Mouse (Mus musculus) hematopoietic stem cell, adult 5-6 weeks (primary cell): ENCODE results near the gene Gm26661. TPM values are rescaled to one million over a fixed set of nuclear protein-coding genes. Genes with fewer than 3 reads are reported as not detected.
A peak's percentile ranks its signal among the peaks of the same experiment; 100 is the strongest.

Experiments used
- ATAC-seq, 2 experiments: fragments of 125-278 bp in 1 of 2; replicated peaks in 1 of 2; 2 replicates each; pipeline ENCODE4 v1.8.0; 2016 to 2017; ENCODE audit warnings: inconsistent platforms in 2 of 2, mild to moderate bottlenecking in 2 of 2, moderate number of reproducible peaks in 2 of 2, low read depth in 1 of 2, moderate TSS enrichment in 1 of 2; ENCODE audit not compliant: low FRiP score in 2 of 2, poor library complexity in 2 of 2, severe bottlenecking in 2 of 2, insufficient read depth in 1 of 2, low TSS enrichment in 1 of 2
- total RNA-seq: library from RNA; stranded (forward); fragments of 172-1452, 232-1000 nt; gene quantifications from 2 replicates; pipeline ENCODE4 v1.2.3, GENCODE M21; 2017

Gene Gm26661
- not detected in 2 replicates for total RNA-seq

DNA sequence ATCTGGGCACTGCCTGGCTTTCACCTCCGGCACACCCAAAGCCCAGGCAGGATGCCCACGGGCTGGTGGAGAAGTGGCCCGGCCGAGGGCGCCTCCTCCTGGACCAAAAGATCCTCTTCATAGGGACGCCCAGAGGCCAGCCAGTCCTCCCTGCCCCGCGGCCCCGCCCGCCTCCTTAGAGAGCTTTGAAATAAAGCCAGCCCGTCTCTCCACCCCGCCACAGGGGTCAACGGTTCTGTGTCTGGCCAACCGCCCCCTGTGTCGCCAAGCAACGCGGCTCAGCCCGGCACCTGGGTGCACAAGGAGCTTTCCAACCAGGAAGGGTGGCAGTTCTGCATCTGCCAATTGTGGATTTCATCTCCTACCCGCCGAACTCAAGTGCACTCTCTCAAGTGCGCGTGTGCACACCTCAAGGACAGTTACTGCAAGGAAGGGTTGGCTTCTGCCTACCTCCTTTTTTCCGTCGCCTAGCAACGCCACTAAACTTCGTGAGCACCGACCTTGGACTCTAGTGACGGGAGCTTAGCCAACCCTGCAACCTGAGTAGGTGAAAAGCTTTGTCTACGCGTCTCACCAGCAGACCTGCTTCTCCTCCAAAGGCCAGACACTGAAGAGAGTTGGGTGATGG, at the start of gene Gm26661:
Gm26661 (plus strand) TSS at position 56 of the 628 bp plus-strand sequence.
- ATAC-seq: peak; percentile 81 to 93

DNA sequence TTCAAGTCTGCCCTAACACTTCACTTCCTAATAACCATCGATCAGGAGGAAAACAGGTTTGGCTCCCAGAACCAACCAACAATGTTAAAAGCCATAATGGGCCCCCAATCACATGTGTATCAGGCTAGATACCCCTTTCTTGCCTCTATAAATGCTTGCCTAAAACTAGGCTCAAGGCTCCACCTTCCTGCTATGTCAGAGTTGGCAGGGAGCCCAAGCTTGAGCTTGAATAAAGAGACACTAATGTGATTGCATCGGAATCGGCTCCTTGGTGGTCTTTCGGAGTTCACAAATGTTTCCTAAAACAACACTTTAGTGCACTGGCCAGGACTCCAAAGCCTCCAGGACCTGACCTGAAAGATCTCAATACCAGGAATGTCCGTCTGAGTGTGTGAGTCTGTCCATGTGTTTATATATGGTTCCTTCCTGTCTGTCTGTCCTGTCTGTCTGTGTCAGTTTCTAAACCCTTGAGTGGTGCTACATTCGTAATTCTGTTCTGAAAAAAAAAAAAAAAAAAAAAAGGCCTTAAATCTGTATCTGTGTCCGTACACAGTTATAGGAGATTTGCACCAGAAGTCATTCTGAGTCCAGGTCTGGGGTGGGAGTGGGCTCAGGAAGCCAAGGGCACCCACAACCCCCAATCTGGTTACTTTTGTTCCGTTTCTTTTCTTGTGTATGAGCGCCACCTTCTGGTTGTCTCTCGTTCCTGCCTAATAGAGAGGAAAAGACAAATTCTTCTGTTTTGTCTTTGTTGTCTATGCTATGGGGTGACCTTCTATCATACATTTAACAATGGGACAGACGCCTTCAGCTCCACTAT, 42.2 kb upstream of the Gm26661 start:
- ATAC-seq: peak; percentile 58 to 69; a peak in 3 of 4 replicates

DNA sequence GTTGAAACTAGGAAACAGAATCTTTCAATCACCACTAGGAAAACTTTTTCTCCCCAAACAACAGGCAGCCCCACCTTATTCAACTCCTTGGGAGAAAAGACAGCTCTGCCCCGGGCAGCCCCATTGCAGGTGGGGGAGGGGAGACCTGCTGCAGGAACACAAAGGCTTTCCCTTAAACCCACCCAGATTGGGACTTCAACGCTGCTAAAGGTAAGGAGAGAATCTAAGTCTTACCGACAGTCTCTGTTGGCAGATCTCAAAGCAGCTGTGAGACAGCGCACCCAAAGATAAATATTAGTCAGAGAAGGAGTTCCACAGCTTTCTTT, 41.7 kb upstream of the Gm26661 start:
- ATAC-seq: no peak; a peak in 1 of 4 replicates

DNA sequence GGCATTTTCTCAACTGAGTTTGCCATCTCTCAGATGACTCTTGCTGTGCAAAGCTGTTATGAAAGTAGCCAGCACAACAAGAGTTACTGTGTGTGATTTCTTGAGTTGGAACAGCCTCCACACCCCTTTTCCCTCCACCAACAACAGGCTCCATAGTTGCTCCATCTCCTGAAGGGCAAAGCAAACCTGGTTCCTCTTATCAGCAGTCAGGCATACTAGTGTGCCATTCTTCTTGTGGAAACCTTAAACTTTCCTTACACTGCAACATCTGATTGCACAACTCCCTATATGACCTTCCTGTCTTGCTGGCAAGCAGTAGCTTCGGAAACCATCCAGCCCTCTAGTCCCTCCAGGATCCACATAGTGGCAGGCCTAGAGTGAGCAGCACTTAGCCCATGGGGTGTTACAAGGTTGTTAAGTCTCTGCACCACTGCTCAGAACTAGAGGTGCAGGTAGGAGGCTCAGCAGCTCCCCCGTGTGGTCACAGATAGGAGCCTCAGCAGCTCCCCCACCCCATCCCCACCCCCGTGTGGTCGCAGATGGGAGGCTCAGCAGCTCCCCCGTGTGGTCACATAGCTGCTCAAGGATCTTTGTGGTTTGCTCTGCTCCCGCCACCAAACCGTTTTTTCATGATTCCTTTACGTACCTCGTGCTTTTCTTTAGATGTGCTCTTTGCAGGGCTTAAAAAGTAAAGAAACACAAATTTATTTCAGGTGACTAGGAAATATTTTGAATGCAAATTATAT, 25.6 kb upstream of the Gm26661 start:
- ATAC-seq: peak; percentile 86 to 98

DNA sequence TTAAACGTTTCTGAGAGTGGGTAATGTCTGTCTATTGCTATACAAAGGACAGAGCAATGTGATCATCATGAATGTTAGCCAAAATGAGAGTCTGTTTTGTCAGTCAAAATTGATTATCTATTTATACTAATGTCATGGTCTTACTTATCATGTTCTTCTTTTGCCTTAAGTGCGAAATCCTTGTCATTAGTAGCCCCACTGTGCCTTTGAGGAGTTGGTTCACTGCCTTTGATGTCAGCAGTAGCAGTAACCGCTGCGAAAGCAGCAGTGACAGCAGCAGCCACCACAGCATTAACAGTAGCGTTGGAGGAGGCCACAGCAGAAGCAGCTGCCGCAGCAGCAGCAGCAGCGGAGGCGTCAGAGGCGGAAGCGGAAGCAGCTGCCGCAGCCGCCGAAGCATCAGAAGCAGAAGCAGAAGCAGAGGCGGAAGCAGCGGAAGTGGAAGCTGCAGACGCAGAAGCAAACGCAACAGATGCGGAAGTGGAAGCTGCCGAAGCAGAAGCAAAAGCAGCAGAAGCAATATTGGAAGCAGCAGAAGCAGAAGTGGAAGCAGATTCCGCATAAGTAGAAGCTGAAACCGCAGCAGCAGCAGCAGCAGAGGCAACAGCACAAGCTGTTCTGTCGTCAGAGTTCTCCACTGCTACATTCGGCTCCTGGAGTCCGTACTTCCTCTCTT, 17.5 kb upstream of the Gm26661 start:
- ATAC-seq: peak; percentile 95 to 98

DNA sequence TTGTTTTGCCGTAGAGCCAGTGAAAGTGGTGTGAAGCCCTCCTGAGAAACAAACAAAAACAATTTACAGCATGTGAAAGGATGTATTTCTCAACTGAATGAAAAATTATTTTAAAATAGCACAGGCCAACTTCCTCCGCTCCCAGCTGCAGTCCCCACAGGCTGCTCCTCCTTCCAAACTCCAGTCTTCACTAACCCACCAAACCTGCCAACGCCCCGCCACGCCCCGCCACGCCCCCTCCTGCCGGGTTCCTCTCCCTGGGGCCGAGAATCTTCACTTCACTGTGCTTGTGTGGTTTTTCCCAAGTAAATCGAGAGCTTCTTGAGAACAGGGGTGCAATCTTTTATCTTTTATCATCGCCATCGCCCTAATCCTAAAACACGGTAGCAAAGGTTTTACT, 5.3 kb upstream of the Gm26661 start:
- no peak for ATAC-seq

DNA sequence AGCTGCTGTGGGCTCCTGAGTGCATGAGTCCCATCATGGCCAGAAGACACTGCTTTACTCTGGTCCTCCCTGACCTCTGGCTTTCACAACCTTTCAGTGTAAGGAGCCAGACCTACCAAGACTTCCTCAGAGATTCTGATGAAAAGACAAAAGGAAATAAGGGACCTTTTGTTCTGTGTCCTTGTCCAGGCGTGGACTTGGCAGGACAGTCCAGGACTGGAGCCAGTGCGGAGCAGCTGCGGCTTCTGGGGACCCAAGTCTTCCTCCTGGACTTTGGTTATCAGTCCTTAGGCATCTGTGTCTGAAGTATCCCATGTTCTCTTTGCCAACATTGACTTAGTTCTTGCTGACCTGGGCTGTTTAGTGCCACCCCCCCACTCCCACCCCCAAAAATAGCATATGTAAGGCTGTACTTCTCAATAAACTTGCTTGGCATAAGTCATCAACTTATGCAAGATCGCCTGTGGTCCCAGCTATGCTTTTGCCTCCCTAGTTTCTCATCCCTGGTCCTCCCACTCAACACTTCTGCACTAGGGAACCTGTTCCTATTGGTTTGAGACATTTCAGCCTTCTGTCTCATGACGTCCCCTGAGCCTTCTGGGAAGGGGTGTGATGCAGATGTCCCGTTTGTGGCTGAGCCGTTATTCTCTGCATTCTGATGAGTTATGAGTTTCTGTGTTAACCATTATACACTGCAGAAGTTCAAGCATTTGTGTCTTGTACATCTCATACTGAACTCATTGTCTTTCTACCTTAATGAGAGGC, 1.9 kb upstream of the Gm26661 start:
- ATAC-seq: no peak

DNA sequence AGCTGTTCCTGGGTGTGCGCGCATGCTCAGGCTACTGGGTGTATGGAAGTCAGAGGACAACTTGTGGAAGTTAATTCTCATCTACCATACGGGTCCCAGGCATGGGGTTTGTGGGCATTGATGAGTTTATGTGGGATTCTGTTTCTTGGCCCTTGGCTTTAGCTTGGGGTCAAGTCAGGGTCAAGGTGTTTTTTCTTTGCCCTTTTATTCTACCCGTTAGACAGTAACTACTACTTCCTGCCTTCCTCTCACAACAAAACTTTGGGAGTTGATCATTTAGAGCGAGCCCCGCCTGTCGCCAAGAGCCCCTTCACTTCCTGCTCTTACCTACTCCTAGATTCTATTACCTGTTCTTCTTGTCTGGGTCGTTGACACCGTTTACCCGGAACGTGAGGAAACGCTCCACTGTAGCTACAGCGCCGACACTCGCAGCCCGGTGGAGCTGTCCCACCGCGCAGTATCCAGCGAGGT, 291 bp upstream of the Gm26661 start:
- no peak for ATAC-seq

DNA sequence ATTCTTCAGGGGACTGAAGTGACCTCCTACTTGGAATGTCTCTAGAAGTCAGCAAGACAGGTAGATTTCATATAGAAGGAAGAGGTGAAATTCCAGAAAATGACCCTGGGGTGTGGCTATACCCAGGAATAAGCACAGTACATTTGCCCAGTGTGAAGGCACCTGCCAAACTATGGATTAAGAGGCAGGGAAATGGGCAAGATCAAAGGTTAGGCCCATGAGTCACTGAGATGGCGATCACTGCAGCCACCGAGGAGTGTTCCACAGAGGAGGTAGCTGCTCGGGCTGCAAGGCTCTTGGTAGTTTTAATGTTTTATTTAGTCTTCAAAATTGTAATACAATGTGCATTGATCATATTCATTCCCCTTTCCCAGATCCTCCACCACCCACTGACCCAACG, 4.6 kb downstream of the Gm26661 start:
- ATAC-seq: no peak

DNA sequence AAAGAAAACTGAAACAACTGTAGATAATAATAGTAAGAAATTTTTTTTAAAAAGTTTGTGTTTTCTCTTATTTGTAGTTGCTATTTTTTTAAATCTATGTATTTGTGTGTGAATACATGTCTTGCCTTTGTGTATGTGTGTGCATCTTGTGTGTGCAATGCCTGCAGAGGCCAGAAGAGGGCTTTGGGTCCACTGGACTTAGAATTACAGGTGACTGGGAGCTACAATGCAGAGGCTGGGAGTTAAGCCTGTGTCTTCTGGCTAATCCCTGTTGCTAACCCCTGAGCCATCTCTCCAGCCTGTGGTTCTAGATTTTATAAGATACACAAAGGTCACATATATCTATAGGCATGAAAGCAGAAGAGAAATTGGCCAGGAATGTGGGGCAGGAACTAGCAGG, 9.2 kb downstream of the Gm26661 start:
- ATAC-seq: no peak

DNA sequence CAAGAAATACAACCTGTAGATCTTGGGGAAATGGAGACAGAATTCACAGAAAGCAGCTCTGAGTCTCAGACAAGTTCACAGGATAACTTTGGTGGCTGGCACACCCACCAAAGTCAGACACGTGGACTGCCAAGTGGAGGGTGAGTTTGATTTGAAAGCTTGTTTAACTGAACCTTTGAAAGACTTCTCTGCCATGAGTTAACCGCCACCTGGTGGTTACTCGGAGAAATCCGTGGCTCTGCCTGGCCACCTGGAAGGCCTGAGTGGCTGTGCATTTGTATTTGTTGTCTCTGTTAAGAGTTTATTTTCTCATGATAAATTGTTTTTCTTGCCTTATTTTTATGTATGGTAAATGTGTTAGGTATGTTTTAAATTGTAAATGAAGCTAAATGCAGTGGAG, 10.4 kb downstream of the Gm26661 start:
- ATAC-seq: peak; percentile 46 to 51; a peak in 1 of 4 replicates

DNA sequence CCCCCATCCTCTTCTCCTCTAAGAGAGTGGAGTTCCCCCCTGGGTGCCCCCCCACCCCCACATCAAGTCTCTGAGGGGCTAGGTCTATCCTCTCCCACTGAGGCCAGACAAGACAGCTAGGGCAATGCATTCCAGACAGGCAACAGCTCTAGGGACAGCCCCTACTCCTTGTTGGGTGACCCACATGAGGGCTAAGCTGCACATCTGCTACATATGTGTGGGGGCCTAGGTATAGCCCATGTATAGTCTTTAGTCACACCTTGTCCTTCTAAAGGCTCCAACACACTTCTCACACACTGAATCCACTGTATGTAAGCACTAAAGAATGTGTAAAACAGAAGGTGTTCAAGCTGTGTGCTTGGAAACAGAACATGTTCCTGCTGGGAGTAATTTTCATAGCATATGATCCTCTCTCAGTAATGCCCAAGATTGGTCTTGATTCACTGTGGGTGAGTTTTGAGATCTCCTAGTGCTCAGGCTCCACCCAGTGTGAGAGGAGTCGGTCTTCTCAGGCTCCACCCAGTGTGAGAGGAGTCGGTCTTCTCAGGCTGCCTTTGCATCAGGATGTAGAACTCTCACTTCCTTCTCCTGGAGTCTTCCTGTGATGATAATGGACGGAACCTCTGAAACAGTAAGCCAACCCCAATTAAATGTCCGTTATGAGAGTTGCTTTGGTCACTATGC, 12.6 kb downstream of the Gm26661 start:
- peak in 1 of 2 experiments; percentile 21; a peak in 1 of 4 replicates for ATAC-seq

DNA sequence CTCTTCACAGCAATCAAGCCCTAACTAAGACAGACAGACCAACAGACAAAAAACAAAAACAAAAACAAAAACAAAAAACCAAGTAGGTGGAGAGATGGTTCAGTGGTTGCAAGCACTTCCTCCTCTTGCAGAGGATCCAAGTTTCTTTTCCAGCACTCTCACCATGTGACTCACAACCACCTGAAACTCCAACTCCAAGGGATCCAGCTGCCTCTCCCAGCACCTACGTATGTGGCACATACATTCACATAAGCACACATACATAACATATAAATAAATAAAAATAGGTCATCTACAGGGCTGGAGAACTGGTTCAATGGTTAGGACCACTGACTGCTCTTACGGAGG, 13.1 kb downstream of the Gm26661 start:
- ATAC-seq: 0 out of 4 replicates have a peak, but pooled peaks of 1 of the 2 experiments have one; percentile 7

DNA sequence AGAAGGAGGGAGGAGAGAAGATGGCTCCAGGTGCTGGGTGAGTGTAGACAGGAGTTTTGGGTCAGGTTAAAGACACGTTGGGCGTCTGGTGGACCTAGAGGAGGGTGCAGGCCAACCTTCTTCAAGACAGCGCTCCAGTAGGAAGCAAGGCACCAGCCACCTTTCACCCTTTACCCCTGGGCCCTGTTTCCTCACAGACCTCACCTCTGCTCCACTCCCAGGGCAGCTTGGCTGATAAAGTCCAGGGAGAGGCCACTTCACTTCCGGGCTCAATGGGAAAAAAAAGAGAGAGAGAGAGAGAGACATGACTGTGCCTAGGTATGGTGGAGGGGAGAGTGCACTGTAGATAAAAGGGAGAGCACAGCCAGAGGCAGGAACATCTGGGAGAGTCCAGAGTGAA, 16.3 kb downstream of the Gm26661 start:
- no peak for ATAC-seq

DNA sequence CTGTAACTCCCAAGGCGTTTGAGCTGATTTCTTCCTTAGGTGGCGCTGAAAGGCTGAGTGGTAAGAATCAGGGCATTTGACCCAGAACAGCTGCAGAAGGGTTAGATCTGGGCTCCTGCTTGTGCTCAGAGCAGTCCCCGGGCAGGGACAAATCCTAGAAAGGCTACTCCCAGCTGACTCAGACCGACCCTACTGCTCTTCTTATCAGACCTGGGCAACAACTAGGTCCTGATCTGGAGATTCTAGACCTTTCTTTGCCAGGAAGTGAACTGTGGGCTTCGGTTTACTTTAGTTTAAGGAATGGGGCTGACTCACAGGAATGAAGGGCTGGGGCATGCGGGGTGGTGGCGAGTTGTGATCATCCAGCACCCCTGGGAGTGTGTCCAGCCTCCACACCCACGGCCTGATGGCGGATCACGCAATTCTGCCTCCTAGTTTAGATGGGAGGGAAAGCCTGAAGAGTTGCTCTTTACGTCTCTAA, 17.2 kb downstream of the Gm26661 start:
- ATAC-seq: no peak
